Mouse (Mus musculus): ENCODE data around the gene Ocln. TPM values are rescaled to one million over a fixed set of nuclear protein-coding genes. Genes with fewer than 3 reads are reported as not detected.
A peak's percentile ranks its signal among the peaks of the same experiment; 100 is the strongest.

Ocln gene
- polyA plus RNA-seq, 1 experiment: 0.05 TPM

DNA sequence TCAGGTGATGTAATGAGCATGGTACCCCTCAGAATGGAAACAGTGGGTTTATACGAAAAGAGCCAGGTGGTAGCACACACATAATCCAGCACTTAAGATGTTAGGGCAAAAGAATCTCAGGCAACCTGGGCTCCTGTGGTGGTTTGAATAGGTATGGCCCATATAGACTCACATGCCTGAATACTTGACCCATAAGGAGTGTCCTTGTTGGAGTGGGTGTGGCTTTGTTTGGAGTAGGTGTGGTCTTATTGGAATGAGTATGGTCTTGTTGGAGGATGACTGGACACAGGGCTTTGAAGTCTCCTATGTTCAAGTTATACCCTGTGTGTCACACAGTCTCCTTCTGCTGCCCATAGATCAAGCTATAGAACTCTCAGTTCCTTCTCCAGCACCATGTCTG lies 15.8 kb upstream of the Ocln start:
- TF ChIP-seq MYOD1 (IDR thresholded peaks at IDR 0.05; ENCODE audit: control insufficient read depth in 1 of 3, insufficient read length in 2 of 3, low read depth in 2 of 3) (no peak), TCF12 (IDR thresholded peaks at IDR 0.05; ENCODE audit: insufficient read depth, poor library complexity, severe bottlenecking) (no peak), CEBPB (IDR thresholded peaks at IDR 0.05; ENCODE audit: insufficient read depth, poor library complexity, severe bottlenecking) (no peak), E2F4 (IDR thresholded peaks at IDR 0.05; ENCODE audit: insufficient read depth) (no peak), MYOG (IDR thresholded peaks at IDR 0.05; ENCODE audit: control insufficient read depth in 1 of 3, insufficient read depth in 1 of 3, insufficient read length in 2 of 3, low read depth in 2 of 3) (no peak), POLR2A (IDR thresholded peaks at IDR 0.05; ENCODE audit: insufficient read length, low read depth) (no peak), TCF3 (IDR thresholded peaks at IDR 0.05; ENCODE audit: insufficient read length, low read depth) (no peak)
- Histone ChIP-seq H3K79me2 (ENCODE audit: control insufficient read depth, insufficient read depth) (no peaks in the 10 kb centered on the region), H3K4me2 (ENCODE audit: low read depth) (no peak overlapping the region), H3K36me3 (ENCODE audit: control insufficient read depth, insufficient read depth) (no peaks in the 10 kb centered on the region), H3K27me3 (ENCODE audit: control insufficient read depth, insufficient read depth, insufficient read length) (no peaks in the 10 kb centered on the region), H3K4me3 (no peak overlapping the region), H3ac (ENCODE audit: control insufficient read depth, insufficient read length) (no peak overlapping the region)

DNA sequence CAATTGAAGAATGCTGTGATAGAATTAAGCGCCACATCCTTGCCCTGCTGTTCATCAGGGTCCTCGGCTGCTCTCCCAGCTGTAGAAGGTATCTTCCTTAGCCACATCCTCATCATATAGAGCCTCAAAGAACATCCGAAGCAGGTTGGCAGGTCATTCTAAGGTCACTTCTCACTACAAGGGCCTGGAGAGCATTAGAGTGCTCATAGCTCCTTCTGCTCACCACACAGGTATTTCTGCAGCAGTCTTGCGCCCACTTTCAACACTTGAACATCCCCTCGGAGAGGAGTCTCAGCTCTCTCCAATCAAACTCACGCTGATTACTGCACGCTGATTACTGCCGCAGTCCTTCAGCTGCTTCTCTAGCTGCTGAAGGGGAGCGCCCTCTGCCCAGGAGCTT lies 6.9 kb upstream of the Ocln start:
- Histone ChIP-seq H3K36me3 (ENCODE audit: control insufficient read depth, insufficient read depth) (no peaks in the 10 kb centered on the region), H3K4me2 (ENCODE audit: low read depth) (no peak overlapping the region), H3K4me3 (no peak overlapping the region), H3K79me2 (ENCODE audit: control insufficient read depth, insufficient read depth) (no peaks in the 10 kb centered on the region), H3K27me3 (ENCODE audit: control insufficient read depth, insufficient read depth, insufficient read length) (no peaks in the 10 kb centered on the region), H3ac (ENCODE audit: control insufficient read depth, insufficient read length) (no peak overlapping the region)
- TF ChIP-seq SRF (IDR thresholded peaks at IDR 0.05; ENCODE audit: control insufficient read depth, insufficient read length, low read depth) (no peak), MYOD1 (IDR thresholded peaks at IDR 0.05; ENCODE audit: control insufficient read depth in 1 of 3, insufficient read length in 2 of 3, low read depth in 2 of 3) (no peak), POLR2AphosphoS2 (IDR thresholded peaks at IDR 0.05; ENCODE audit: insufficient read length, low read depth) (no peak), MAX (IDR thresholded peaks at IDR 0.05; ENCODE audit: low read depth) (no peak), USF1 (IDR thresholded peaks at IDR 0.05; ENCODE audit: low read depth) (no peak), MYOG (IDR thresholded peaks at IDR 0.05; ENCODE audit: control insufficient read depth in 1 of 3, insufficient read depth in 1 of 3, insufficient read length in 2 of 3, low read depth in 2 of 3) (no peak), CEBPB (IDR thresholded peaks at IDR 0.05; ENCODE audit: insufficient read depth, poor library complexity, severe bottlenecking) (no peak), TCF12 (IDR thresholded peaks at IDR 0.05; ENCODE audit: insufficient read depth, poor library complexity, severe bottlenecking) (no peak), REST (IDR thresholded peaks at IDR 0.05; ENCODE audit: insufficient read depth, insufficient read length) (no peak), POLR2A (IDR thresholded peaks at IDR 0.05; ENCODE audit: insufficient read length, low read depth) (no peak)

DNA sequence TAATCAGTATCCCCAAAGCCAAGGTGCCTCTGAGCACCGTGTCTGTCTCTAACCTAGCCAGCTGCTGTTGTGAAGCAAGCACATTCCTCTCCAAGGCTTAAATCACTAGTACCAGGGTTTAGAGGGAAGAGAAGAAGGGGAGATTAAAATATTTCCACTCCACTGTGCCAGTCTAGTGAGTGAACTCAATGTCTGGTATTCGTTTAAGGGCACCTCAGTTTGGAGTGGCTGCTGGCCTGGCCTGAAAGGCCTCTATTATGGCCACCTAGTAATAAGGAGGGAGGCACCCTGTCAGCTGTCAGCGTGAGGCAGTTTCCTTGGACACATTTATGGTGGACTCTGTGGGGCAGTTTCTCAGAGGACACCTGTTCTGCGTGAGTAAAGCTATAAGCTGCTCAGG lies 4.5 kb upstream of the Ocln start:
- no peak overlapping the region for H3K4me3 ChIP-seq
- H3ac ChIP-seq (ENCODE audit: control insufficient read depth, insufficient read length): no peak overlapping the region
- H3K36me3 ChIP-seq (ENCODE audit: control insufficient read depth, insufficient read depth): no peaks in the 10 kb centered on the region
- H3K27me3 ChIP-seq (ENCODE audit: control insufficient read depth, insufficient read depth, insufficient read length): peaks cover 13% of the 10 kb centered on the region
- no peaks in the 10 kb centered on the region for H3K79me2 ChIP-seq (ENCODE audit: control insufficient read depth, insufficient read depth)
- TF ChIP-seq POLR2A (IDR thresholded peaks at IDR 0.05; ENCODE audit: insufficient read length, low read depth) (no peak), POLR2AphosphoS2 (IDR thresholded peaks at IDR 0.05; ENCODE audit: insufficient read length, low read depth) (no peak), SRF (IDR thresholded peaks at IDR 0.05; ENCODE audit: control insufficient read depth, insufficient read length, low read depth) (no peak), MYOG (IDR thresholded peaks at IDR 0.05; ENCODE audit: control insufficient read depth in 1 of 3, insufficient read depth in 1 of 3, insufficient read length in 2 of 3, low read depth in 2 of 3) (no peak), E2F4 (IDR thresholded peaks at IDR 0.05; ENCODE audit: insufficient read depth) (no peak), TCF3 (IDR thresholded peaks at IDR 0.05; ENCODE audit: insufficient read length, low read depth) (no peak), TCF12 (IDR thresholded peaks at IDR 0.05; ENCODE audit: insufficient read depth, poor library complexity, severe bottlenecking) (no peak), CEBPB (IDR thresholded peaks at IDR 0.05; ENCODE audit: insufficient read depth, poor library complexity, severe bottlenecking) (no peak), REST (IDR thresholded peaks at IDR 0.05; ENCODE audit: insufficient read depth, insufficient read length) (no peak), MAX (IDR thresholded peaks at IDR 0.05; ENCODE audit: low read depth) (no peak), MYOD1 (IDR thresholded peaks at IDR 0.05; ENCODE audit: control insufficient read depth in 1 of 3, insufficient read length in 2 of 3, low read depth in 2 of 3) (no peak), USF1 (IDR thresholded peaks at IDR 0.05; ENCODE audit: low read depth) (no peak)
- H3K4me2 ChIP-seq (ENCODE audit: low read depth): no peak overlapping the region

DNA sequence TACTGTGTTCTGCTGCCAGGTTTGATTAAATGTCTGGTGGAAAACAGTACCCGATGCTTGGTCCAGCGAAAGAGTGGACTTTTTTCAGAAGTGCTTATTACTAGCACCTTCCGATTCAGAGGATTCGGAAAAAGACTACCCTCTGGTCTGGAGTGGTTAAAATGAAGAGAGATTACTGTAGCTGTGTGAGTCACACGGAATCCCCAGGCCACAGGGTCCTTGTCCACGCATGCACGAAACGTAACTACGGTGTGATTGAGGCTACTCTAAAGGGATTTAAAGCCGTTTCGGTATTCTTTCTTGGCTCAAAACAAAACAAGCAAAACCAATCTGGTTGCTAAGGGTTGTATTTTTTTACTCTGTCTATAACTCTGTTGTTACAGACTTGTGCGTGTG lies 522 bp upstream of the Ocln start:
- Histone ChIP-seq H3ac (ENCODE audit: control insufficient read depth, insufficient read length) (no peak overlapping the region), H3K36me3 (ENCODE audit: control insufficient read depth, insufficient read depth) (no peaks in the 10 kb centered on the region), H3K4me3 (peak overlapping the region; percentile 20), H3K4me2 (ENCODE audit: low read depth) (peak overlapping the region; percentile 83), H3K79me2 (ENCODE audit: control insufficient read depth, insufficient read depth) (no peaks in the 10 kb centered on the region), H3K27me3 (ENCODE audit: control insufficient read depth, insufficient read depth, insufficient read length) (peaks cover 23% of the 10 kb centered on the region)
- TF ChIP-seq TCF12 (IDR thresholded peaks at IDR 0.05; ENCODE audit: insufficient read depth, poor library complexity, severe bottlenecking): no peak
- TF ChIP-seq POLR2AphosphoS2 (IDR thresholded peaks at IDR 0.05; ENCODE audit: insufficient read length, low read depth): no peak
- TF ChIP-seq POLR2A (IDR thresholded peaks at IDR 0.05; ENCODE audit: insufficient read length, low read depth): no peak
- TF ChIP-seq REST (IDR thresholded peaks at IDR 0.05; ENCODE audit: insufficient read depth, insufficient read length): no peak
- no peak for TF ChIP-seq MAX (IDR thresholded peaks at IDR 0.05; ENCODE audit: low read depth)
- TF ChIP-seq USF1 (IDR thresholded peaks at IDR 0.05; ENCODE audit: low read depth): no peak
- TF ChIP-seq E2F4 (IDR thresholded peaks at IDR 0.05; ENCODE audit: insufficient read depth): no peak
- no peak for TF ChIP-seq CEBPB (IDR thresholded peaks at IDR 0.05; ENCODE audit: insufficient read depth, poor library complexity, severe bottlenecking)
- TF ChIP-seq MYOG (IDR thresholded peaks at IDR 0.05; ENCODE audit: control insufficient read depth in 1 of 3, insufficient read depth in 1 of 3, insufficient read length in 2 of 3, low read depth in 2 of 3): no peak
- no peak for TF ChIP-seq SRF (IDR thresholded peaks at IDR 0.05; ENCODE audit: control insufficient read depth, insufficient read length, low read depth)
- no peak for TF ChIP-seq TCF3 (IDR thresholded peaks at IDR 0.05; ENCODE audit: insufficient read length, low read depth)
- no peak for TF ChIP-seq MYOD1 (IDR thresholded peaks at IDR 0.05; ENCODE audit: control insufficient read depth in 1 of 3, insufficient read length in 2 of 3, low read depth in 2 of 3)

DNA sequence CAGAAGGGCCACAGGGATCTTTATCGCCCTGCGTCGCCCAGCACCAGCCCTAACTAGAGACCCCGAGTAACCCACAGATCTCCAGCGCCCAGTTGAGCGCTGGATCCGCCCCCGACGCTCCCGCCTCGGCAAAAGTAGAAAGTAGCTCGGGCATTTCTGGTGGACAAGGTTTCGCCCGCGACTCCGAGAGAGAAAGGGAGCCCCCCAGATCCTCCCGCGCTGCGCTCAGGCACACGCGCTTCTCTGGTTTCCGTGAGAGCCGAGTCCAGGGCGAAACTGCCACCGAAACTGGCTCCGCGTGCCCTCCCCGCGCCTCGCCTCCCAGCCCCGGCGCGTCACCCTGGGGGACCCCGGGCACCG lies 529 bp downstream of the Ocln start:
- Histone ChIP-seq H3K4me3 (peak overlapping the region; percentile 20), H3K4me2 (ENCODE audit: low read depth) (peak overlapping the region; percentile 83), H3ac (ENCODE audit: control insufficient read depth, insufficient read length) (peak overlapping the region; percentile 30), H3K79me2 (ENCODE audit: control insufficient read depth, insufficient read depth) (no peaks in the 10 kb centered on the region), H3K27me3 (ENCODE audit: control insufficient read depth, insufficient read depth, insufficient read length) (peaks cover 23% of the 10 kb centered on the region), H3K36me3 (ENCODE audit: control insufficient read depth, insufficient read depth) (no peaks in the 10 kb centered on the region)
- TF ChIP-seq MYOD1 (IDR thresholded peaks at IDR 0.05; ENCODE audit: control insufficient read depth in 1 of 3, insufficient read length in 2 of 3, low read depth in 2 of 3) (no peak), MAX (IDR thresholded peaks at IDR 0.05; ENCODE audit: low read depth) (no peak), POLR2A (IDR thresholded peaks at IDR 0.05; ENCODE audit: insufficient read length, low read depth) (no peak), REST (IDR thresholded peaks at IDR 0.05; ENCODE audit: insufficient read depth, insufficient read length) (no peak), TCF3 (IDR thresholded peaks at IDR 0.05; ENCODE audit: insufficient read length, low read depth) (no peak), SRF (IDR thresholded peaks at IDR 0.05; ENCODE audit: control insufficient read depth, insufficient read length, low read depth) (no peak), CEBPB (IDR thresholded peaks at IDR 0.05; ENCODE audit: insufficient read depth, poor library complexity, severe bottlenecking) (no peak), MYOG (IDR thresholded peaks at IDR 0.05; ENCODE audit: control insufficient read depth in 1 of 3, insufficient read depth in 1 of 3, insufficient read length in 2 of 3, low read depth in 2 of 3) (no peak), TCF12 (IDR thresholded peaks at IDR 0.05; ENCODE audit: insufficient read depth, poor library complexity, severe bottlenecking) (no peak), POLR2AphosphoS2 (IDR thresholded peaks at IDR 0.05; ENCODE audit: insufficient read length, low read depth) (no peak), E2F4 (IDR thresholded peaks at IDR 0.05; ENCODE audit: insufficient read depth) (no peak), USF1 (IDR thresholded peaks at IDR 0.05; ENCODE audit: low read depth) (no peak)

Data from myocyte (in vitro differentiated cells).